Mouse (Mus musculus) T-helper 17 cell (primary cell): ENCODE measurements at regions not wholly inside any gene's neighbourhood (a gene's known extent, or its start where the extent isn't known, plus 50 kb on each side); places are given as distances from the start of the nearest gene placed in this dataset.

Experiments used
- in situ Hi-C, 2 experiments: fragments of 300-600 bp; cut with MboI, MseI; formaldehyde crosslinking; loops; 1 replicate in 1 of 2; 2 replicates in 1 of 2; pipeline ENCODE4 v1.15.1; 2025; ENCODE audit warnings: high pct_unique_total_duplicates in 2 of 2

- in situ Hi-C loops = no loop called here
These were observed 174.1 kb downstream of the Slc38a4 start for GRCm38 (mm10) chr15:96881519-96882170.

- in situ Hi-C loops = no loop called here
These were observed 175.7 kb downstream of the Slc38a4 start for GRCm38 (mm10) chr15:96880066-96880465.

GRCm38 (mm10) chr15:96878796-96879195, 177.0 kb downstream of the Slc38a4 start:
- in situ Hi-C loops = no loop called here

- in situ Hi-C loops = no loop called here
These were observed 177.8 kb downstream of the Slc38a4 start for GRCm38 (mm10) chr15:96877931-96878330.

GRCm38 (mm10) chr15:96877271-96877670, 177.7 kb upstream of the Slc38a2 start:
- in situ Hi-C loops = no loop called here

GRCm38 (mm10) chr15:96874145-96874544, 174.6 kb upstream of the Slc38a2 start:
- in situ Hi-C loops = no loop called here

GRCm38 (mm10) chr15:96873562-96873961, 174.0 kb upstream of the Slc38a2 start:
- in situ Hi-C loops = no loop called here

- in situ Hi-C loops = no loop called here
These were observed 173.6 kb upstream of the Slc38a2 start for GRCm38 (mm10) chr15:96873126-96873525.

GRCm38 (mm10) chr15:96867701-96868100, 168.2 kb upstream of the Slc38a2 start:
- in situ Hi-C loops = loop anchor here in 1 of 2 experiments (5.0 kb wide), 1 partner anchor 50 kb away; no protein-coding TSS in a partner anchor

GRCm38 (mm10) chr15:96865932-96866331, 166.4 kb upstream of the Slc38a2 start:
- in situ Hi-C loops = loop anchor here in 1 of 2 experiments (5.0 kb wide), 1 partner anchor 51 kb away; no protein-coding TSS in a partner anchor

- in situ Hi-C loops = no loop called here
These were observed 158.2 kb upstream of the Slc38a2 start for GRCm38 (mm10) chr15:96857709-96858108.

GRCm38 (mm10) chr15:96851970-96852768, 152.6 kb upstream of the Slc38a2 start:
- in situ Hi-C loops = no loop called here

GRCm38 (mm10) chr15:96848150-96848549, 148.6 kb upstream of the Slc38a2 start:
- in situ Hi-C loops = no loop called here

- in situ Hi-C loops = no loop called here
These were observed 145.7 kb upstream of the Slc38a2 start for GRCm38 (mm10) chr15:96845221-96845620.

GRCm38 (mm10) chr15:96844290-96844689, 144.8 kb upstream of the Slc38a2 start:
- in situ Hi-C loops = no loop called here

- in situ Hi-C loops = no loop called here
These were observed 144.1 kb upstream of the Slc38a2 start for GRCm38 (mm10) chr15:96843589-96843988.

- in situ Hi-C loops = no loop called here
These were observed 143.4 kb upstream of the Slc38a2 start for GRCm38 (mm10) chr15:96842881-96843280.

- in situ Hi-C loops = no loop called here
These were observed 137.1 kb upstream of the Slc38a2 start for GRCm38 (mm10) chr15:96836670-96837069.

- in situ Hi-C loops = no loop called here
These were observed 135.3 kb upstream of the Slc38a2 start for GRCm38 (mm10) chr15:96834862-96835261.

GRCm38 (mm10) chr15:96834162-96834843, 134.8 kb upstream of the Slc38a2 start:
- in situ Hi-C loops = no loop called here

GRCm38 (mm10) chr15:96832389-96832788, 132.9 kb upstream of the Slc38a2 start:
- in situ Hi-C loops = no loop called here

- in situ Hi-C loops = no loop called here
These were observed 131.7 kb upstream of the Slc38a2 start for GRCm38 (mm10) chr15:96831256-96831655.
